Mouse (Mus musculus) heart, postnatal 0 days (tissue): ENCODE measurements around the gene Otx2.

ENCODE experiments used
- CTCF ChIP-seq: IDR thresholded peaks from 2 replicates; pipeline ENCODE4 v1.5.1; 2016; ENCODE audit warnings: antibody characterized with exemption, control low read depth, low read depth
- EP300 ChIP-seq: IDR thresholded peaks from 2 replicates; pipeline ENCODE4 v1.6.1; 2016; ENCODE audit warnings: antibody characterized with exemption, low read depth

GRCm38 (mm10) chr14:48616361-48616760 lies 57.3 kb downstream of the Otx2 start:
- no peak for TF ChIP-seq CTCF
- TF ChIP-seq EP300, result no peak
